Comparison of ENCODE assay signal across 16 mouse cellular contexts in the genomic region with DNA sequence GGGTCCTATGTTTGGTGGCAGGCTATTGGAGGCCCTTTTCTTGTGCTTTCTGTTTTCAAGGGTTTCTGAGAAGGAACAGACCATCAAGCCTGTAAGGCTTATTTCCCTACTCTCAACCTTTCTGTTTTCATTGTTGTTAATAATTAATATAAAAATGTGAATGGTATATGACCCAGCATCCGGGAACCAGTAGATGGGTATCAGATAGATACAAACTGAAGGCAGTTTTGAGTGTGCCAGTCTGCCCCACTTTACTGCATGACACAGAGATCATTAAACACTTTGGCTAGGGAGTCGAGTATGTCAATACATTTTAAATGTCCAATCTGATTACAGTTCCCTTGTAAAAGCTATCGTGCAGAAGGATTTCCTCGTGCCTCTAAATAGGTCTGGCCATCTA. TPM values are rescaled to one million over a fixed set of nuclear protein-coding genes. Genes with fewer than 3 reads are reported as not detected.
"Had no signal": no experiment of that assay in that cellular context is flagged by ENCODE, and none has a peak within 500 bp of the region (broad histone marks: within the 10 kb centered on the region; RNA-seq: fewer than 3 reads in every experiment).

No protein-coding gene starts in this region.

- H3K27me3 ChIP-seq: limb, embryonic 12.5 days; liver, embryonic 13.5 days; midbrain, embryonic 12.5 days; neural tube, embryonic 13.5 days had no signal

- H3K9me3 ChIP-seq: limb, embryonic 12.5 days; liver, embryonic 13.5 days; midbrain, embryonic 12.5 days; neural tube, embryonic 13.5 days had no signal

- H3K36me3 ChIP-seq: limb, embryonic 12.5 days; liver, embryonic 13.5 days; midbrain, embryonic 12.5 days; neural tube, embryonic 13.5 days had no signal

- H3K4me3 ChIP-seq: limb, embryonic 12.5 days; liver, embryonic 13.5 days; midbrain, embryonic 12.5 days; neural tube, embryonic 13.5 days had no signal

- ATAC-seq: hindbrain, postnatal 0 days; liver, postnatal 0 days; midbrain, embryonic 16.5 days had no signal

- H3K4me1 ChIP-seq: limb, embryonic 12.5 days; liver, embryonic 13.5 days; midbrain, embryonic 12.5 days; neural tube, embryonic 13.5 days had no signal

- DNase-seq: layer of hippocampus, adult 9-11 months; liver; liver, embryonic 13.5 days; liver, postnatal 0 days; right cerebral cortex, postnatal 14 days; thymus, postnatal 36 days had no signal

- H3K27ac ChIP-seq: hindbrain, postnatal 0 days; limb, embryonic 12.5 days; liver, embryonic 13.5 days; midbrain, embryonic 12.5 days; neural tube, embryonic 13.5 days had no signal

- H3K4me2 ChIP-seq: limb, embryonic 12.5 days; liver, embryonic 13.5 days; midbrain, embryonic 12.5 days; neural tube, embryonic 13.5 days had no signal

- H3K9ac ChIP-seq: limb, embryonic 12.5 days; liver, embryonic 13.5 days; liver, postnatal 0 days; midbrain, embryonic 12.5 days; neural tube, embryonic 13.5 days had no signal

RNA-seq across cellular contexts. Expression of a gene that starts 1.8 kb away (rescaled TPM):
- total RNA-seq: hindbrain, postnatal 0 days; left cerebral cortex, postnatal 36 days; megakaryocyte-erythroid progenitor cell, adult 5-6 weeks had no signal
- polyA plus RNA-seq: hindbrain, postnatal 0 days; limb, embryonic 12.5 days; liver, embryonic 13.5 days; midbrain, embryonic 12.5 days; neural tube, embryonic 13.5 days had no signal

RNA-seq across cellular contexts. Expression of a gene that starts 48.2 kb away (rescaled TPM):
- total RNA-seq: left cerebral cortex, postnatal 36 days; megakaryocyte-erythroid progenitor cell, adult 5-6 weeks had no signal
- polyA plus RNA-seq: hindbrain, postnatal 0 days; intestine, embryonic 14.5 days; limb, embryonic 12.5 days; lung, embryonic 16.5 days; midbrain, embryonic 12.5 days; neural tube, embryonic 13.5 days; thymus, postnatal 0 days had no signal

RNA-seq across cellular contexts. Expression of a gene that starts 50.2 kb away (rescaled TPM):
- total RNA-seq: left cerebral cortex, postnatal 36 days; megakaryocyte-erythroid progenitor cell, adult 5-6 weeks had no signal

RNA-seq across cellular contexts. Expression of a gene that starts 53.6 kb away (rescaled TPM):
- total RNA-seq: left cerebral cortex, postnatal 36 days; megakaryocyte-erythroid progenitor cell, adult 5-6 weeks had no signal
- polyA plus RNA-seq: hindbrain, postnatal 0 days; intestine, embryonic 14.5 days; limb, embryonic 12.5 days; liver, embryonic 13.5 days; liver, postnatal 0 days; lung, embryonic 16.5 days; midbrain, embryonic 12.5 days; midbrain, embryonic 16.5 days; neural tube, embryonic 13.5 days had no signal
